Mouse (Mus musculus): ENCODE data around the gene Pde4d.

The Pde4d gene

DNA sequence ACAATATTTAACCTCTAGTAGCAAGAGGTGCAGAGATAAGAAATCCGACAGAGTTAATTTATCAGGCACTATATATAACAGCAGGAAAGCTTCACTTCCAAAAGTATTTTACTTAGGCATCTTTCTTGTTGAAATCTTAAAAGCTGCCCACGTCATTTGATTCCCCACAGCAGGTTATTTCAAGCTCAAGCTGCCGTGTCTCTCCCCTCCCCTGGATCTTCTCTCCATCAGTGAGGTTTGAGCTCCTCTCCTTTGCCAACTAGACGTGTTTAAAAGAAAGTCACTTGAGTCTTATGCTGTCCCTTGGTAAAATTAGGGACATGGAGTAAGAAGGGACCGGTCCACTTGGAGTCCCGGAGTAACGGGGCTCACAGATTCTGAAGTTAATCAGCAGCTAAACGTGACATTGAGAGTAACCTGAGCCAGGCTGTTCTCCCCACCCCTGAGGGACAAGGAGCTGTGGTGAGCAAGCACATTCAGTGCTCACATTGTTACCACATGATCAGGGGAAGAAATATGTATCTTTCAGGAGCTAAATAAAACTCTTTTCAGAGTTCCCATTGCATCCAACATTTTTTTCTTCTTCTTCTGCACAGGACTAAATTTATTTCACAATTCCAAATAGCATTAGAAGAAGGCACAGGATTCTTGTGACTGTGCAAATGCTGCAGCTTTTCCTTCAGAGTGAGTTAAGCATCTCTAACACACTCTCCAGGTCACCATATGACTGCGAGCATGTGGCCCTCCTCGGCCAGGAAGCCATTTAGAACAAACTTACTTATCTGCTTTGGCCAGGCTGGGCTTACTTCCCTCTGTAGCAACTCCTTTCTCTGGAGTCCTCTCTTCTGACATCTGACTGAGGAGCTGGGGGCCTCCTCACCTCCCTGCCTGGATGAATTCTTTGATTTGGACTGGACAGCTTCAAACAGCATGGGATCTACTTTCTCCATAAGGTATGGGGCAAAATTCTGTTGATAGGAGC lies at the start of gene Pde4d:
Gene Pde4d, plus strand, starts transcription at position 833 of the 982 bp plus-strand sequence.
- no peak for DNase-seq

DNA sequence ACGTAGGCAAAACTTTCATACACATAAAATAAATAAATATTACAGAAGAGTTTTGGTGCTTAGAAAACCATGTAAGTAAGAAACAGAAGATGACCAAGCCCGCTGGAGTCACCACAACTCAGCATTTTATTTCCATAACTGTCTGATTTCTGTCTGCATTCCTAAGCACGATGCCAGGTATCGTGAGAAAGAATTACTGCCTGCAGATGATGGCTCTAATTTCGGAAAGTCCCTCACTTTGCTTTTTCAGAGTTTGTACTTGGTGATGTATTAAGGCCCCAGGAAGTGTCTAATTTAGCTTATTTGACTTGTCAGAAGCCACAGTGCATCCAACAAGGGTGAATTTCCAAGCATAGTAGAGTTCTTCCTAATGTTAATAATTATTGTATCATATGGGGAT lies 46.6 kb upstream of the Pde4d start:
- no peak for DNase-seq

DNA sequence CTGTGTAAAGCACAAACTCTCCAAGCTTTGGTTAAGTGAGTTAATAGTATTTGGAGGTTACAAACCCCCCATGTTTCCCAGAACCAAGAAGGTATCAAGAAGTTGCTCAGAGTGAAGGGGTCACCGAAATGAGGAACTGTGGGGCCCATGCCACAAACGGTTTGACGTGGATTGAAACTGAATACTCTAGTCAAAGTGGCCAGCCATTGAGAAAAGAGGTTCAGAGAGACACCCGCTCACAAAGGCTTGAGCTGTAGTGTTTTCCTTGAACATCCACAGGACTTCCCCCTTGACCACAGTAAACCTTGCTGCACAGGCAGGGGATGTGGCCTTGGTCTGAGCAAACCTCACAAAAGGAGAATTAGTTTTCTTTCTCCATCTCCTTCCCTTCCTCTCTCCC lies 45.4 kb upstream of the Pde4d start:
- DNase-seq: no peak

DNA sequence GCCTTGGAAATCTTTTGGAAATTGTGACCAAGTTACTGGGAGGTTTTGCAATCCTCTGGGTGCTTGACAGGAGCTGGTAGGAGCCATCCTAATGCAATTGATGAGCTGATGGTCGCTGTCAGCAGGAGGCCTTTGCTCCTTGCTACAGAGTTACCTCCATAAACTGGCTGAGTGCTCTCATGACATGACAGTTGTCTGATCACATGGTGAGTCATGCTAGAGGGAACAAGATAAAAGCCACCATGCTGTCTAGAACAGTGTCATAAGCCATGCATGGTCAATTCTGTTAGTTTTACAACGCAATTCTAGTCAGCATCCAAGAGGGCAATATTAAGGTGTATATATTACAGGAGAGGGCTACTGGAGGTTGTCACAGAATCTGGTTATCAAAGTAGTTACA lies 34.3 kb upstream of the Pde4d start:
- no peak for DNase-seq

DNA sequence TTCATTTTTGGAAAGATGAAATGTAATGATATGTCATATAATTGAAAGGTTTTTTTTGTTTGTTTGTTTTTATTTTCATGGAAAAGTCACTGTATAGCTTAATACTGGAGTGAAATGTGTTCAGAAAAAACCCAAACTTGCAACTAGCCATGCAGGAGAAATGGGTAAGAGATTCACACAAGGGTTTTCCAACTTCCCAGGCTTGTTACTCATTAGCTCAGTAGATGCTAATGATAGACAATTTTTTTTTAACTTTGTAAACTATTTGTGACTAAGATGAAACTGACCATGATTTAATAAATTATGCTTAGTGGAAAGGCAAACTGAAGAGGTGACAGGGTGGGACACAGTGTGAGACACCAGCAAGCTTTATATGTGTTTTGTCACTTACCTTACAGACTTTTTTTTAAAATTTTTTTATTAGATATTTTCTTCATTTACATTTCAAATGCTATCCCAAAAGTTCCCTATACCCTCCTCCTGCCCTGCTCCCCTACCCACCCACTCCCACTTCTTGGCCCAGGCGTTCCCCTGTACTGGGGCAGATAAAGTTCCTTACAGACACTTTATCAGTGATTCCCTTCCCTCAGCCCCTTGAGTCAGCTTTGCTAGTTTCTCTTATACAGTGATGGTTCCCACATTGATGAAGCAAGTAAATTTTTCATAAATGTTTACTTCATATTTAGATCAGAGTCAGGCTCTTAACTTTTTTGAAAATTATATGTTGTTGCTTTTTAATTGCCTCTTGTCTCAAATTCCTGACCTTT lies 30.8 kb upstream of the Pde4d start:
- DNase-seq: no peak

DNA sequence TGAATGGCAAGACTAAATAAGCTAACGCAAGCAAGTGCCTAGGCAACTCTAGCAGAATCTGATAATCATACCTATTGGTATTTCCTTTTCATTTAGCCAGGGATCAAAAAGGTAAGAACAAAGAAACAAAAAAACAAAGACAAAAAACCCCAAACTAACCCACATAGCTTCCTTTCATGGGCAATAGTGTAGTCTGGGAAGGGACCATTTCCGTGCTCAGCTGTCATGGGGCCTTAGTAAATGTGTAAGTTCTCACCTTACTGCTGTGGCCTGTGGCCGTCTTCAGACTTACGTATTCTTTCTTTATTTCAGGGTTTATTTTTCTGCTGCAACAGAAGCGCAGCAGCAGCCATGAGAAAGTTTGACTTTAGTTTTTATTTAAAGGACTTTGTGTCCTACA lies 23.4 kb upstream of the Pde4d start:
- DNase-seq: no peak

DNA sequence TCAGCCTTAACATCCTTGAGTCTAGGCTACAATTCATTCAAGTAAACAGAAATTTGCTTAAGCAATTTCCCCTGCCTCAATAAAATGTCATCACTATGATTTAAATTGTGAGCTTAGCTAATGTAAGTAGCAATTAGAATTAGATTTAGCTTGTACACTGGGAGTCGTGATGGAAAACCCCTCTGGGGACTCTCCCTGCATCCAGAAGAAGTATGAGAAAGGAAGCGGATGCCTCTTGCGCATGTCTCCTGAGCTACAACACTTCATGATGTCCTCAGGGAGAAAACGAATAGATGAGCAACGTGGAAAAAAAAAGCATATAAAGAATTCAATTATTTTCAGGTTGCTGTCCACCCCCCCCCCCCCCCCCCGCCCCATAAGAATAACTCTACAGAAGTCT lies 20.9 kb upstream of the Pde4d start:
- DNase-seq: no peak

DNA sequence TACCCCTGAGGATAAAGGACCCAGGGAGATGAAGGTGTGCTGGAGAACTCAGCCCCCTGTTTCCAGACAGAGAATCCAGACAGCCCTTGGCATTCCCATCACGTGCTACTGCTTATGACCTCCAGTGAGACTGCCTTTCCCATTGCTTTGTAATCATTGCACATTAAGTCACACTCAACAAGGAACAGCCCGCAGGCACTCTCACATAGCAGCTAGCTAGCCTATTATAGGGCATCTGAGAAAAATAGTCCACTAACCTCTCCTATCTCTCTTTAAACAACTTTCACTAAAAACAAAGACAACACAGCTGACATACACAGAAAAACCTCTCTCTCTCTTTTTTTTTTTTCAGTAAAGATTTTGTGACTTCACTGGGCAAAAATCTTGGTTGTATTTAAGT lies 20.1 kb upstream of the Pde4d start:
- DNase-seq: no peak

DNA sequence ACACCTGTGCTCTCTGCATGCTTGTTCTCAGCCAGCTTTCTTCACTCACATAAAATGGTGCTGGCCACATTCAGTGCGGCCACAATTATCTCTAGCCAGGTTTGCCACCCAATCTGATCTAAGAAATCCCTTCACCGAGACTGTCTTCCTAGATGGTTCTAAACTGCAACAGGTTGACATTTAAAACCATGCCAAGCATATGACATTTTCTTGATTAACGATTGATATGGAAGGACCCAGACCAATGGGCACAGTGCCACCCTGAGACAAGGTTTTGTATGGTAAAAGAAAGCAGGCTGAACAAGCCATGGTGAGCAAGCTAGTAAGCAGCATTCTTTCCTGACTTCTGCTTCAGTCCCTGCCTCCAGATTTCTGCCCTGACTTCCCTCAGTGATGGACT lies 18.0 kb upstream of the Pde4d start:
- DNase-seq: no peak

DNA sequence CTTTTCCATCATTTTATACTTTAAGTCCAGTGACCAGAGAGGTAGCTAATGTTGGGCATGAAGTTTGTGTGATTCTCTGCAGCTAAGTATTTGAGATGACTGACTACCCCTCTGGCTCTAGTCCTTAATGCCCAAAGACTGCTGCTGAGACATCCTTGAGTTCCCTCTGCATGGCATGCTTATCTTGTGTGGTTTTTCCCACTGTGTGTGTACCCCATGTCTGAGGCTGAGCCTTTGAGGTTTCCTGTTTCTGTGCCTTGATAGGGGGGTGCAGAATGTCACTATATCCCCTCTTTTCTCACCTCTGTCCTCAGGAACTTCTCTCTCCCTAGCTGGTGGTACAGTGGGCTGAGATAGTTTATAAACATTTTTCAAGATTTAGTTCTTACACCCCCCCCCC lies 14.1 kb upstream of the Pde4d start:
- no peak for DNase-seq

DNA sequence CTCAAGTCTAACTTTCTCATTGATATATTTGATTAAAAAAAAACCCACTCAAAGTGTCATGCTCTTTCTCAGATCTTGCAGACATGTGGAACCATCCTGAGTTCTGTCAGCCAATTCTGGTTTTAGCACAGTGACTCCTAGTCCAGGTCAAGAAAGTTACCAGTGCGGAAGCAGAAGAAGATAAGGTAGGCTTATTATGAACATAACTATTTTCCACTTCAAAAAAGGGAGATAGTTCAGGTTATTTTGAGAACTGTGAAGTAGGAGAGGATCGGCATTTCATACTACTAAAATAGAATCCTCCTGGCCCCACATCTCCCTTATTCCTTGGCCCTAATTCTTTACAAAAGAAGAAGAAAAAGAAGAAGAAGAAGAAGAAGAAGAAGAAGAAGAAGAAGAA lies 12.3 kb upstream of the Pde4d start:
- no peak for DNase-seq

DNA sequence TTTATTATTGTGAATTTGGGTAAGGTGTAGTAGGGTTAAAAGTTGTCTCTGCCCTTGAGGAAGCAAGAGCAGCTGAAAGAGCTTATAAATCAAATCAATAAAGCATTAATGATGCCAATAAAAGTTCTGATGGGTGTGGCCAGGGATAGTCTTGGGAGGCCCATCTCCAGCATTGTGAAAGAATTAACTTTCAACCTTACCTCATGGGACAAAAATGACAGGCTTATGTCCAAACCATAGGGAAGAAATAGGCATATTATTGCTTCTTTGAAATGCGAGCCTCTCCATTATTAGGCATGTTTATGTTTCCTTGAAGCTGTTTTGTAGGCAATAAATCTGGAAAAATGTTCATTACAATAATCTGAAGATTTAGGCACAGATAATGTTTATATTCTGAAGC lies 10.7 kb upstream of the Pde4d start:
- DNase-seq: no peak

DNA sequence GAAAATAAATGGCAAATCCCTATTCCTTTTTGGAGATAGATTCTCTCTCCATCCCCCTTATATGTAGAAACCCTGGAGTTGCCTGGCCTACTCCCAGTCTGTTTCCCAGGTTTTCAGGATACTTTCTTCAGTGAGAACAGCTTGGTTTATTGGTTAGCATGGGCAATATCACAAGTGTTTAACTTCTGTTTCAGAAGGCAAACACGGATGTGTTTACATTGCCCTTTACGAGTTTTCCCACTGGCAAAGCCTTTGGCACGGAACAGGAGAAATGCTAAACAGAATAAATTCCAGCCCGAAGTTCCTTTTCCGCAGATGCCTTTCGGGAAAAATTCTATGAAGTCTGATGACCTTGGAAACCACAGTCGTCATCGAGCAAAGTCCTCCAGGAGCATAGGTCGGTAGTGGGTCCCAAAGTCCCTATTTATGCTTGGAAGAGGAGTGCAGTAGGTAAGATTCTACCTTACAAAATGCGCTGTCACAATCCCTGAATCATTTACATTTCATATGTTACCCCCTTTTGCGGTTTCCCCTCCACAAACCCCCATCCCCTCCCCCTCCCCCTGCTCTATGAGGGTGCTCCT lies 1.3 kb upstream of the Pde4d start:
- DNase-seq: no peak

DNA sequence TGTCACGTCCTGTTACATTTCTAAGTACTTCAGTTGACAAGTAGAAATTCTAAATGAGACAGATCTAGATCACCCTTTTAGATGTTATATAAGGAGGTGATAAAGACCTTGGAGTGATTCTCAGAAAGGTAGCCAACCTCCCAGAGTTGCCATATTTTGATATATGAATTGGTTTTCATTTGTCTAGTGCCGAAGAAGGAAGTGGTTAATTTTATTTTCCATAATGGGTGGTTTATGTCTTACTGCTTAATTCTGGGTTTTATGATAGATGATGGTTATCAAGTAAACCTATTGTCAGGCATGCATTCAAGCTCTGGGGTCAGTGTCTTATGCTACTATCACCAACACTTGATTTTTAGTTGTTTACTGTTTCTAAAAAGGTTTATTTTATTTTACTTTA lies 1.4 kb downstream of the Pde4d start:
- DNase-seq: no peak

DNA sequence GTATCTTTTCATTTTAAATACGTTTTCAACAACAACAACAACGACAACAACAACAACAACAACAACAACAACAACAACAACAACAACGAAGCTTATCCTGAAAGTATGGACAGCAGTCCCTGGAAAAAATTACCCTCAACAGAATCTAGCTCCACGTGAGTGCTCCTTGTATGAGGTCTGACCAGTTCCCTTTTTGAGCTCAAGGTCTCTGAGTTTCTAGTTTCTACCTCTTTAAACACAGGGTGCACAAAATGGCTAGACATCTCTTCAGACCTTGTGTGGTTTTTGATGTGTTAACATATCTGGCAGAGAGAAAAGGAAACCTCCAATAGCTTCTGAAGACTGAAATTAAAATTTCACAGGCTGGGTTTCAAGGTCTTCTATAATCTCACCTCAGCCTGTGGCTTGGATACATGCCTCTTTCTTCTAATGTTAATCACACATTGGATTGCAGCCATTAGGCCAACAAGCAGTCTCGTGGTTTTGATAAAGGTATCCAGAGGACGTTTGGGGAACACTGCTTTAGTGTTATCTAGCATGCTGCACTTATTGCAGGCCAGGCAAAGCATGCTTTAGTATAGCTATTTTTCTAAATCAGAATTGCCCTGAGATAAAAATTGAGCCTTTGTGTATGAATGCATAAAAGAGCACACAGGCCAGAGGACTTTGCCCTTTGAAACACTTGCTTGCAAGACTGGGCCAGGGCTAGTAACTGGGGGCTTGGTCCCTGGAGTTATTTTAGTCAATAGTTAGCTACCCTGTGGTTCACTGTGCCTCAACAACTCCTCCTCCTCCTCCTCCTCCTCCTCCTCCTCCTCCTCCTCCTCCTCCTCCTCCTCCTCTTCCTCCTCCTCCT lies 3.5 kb downstream of the Pde4d start:
- no peak for DNase-seq

DNA sequence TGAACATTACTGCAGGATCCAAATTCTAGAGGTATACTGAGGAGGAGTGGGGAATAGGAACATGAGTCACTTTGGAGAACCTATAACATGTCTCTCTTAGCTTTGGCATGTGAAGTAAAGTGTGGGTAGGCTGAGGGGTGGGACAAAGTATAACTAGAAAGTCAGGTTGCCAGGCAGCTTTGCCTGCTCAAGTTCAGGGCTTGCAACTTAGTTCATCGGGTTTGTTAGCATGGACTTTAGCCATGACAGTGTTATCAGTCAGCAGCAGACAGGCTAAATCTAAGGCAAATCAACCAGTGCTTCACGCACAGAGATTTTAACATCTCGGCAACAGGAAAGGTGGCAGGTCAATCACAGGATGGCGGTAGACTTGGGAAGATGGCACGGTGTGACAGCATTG lies 12.8 kb downstream of the Pde4d start:
- DNase-seq: no peak

DNA sequence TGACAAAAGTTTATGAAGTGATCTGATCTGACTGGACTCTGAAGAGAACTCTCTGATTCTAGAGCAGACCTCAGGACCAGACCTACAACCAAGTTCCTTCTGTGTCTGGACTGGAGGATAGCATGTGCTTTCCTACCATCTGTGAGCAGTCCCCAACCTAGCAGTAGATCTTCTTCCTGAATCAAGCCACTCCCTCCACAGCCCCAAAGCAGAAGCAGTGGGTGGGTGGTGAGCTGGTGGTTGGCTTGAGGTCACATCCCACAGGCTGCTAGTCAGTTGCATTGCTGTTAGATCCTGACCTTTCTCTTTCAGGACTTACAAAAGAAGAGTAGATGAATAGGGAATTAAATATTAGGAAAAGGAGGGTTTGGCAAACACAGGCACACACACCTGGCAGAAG lies 16.0 kb downstream of the Pde4d start:
- DNase-seq: no peak

DNA sequence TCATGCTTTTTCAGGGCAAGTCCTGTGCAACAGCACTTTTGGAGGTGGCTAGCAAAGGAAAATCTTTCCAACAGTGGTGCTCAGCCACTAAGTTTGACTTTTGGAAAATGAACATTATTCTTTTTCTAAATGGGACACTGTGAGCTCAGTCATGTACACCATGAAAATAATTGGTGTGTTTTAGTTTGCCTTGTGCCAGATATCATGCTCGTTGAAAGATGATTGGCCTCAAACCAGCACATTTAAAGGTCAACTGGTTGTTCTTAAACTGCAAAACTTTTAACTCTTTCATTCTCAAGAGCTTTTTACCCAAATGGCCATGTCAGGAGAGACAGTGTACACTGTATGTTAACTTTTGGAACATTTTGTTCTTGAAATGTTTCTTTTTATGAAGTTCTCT lies 17.3 kb downstream of the Pde4d start:
- no peak for DNase-seq

DNA sequence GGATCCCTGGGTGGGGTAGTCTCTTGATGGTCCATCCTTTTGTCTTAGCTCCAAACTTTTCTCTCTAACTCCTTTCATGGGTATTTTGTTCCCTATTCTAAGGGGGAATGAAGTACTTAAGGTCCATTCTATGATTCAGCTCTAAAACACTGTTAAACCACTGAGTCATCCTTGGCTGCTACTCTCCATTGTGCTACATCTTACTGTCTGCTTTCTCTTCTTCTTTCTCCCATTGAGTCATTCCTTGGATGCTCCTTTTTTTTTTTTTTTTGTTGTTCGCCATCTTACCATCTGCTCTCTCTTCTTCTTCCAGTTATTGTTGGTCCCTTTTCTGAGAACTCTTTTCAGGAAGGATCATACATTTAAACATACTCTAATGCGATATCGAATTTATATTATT lies 30.7 kb downstream of the Pde4d start:
- no peak for DNase-seq

DNA sequence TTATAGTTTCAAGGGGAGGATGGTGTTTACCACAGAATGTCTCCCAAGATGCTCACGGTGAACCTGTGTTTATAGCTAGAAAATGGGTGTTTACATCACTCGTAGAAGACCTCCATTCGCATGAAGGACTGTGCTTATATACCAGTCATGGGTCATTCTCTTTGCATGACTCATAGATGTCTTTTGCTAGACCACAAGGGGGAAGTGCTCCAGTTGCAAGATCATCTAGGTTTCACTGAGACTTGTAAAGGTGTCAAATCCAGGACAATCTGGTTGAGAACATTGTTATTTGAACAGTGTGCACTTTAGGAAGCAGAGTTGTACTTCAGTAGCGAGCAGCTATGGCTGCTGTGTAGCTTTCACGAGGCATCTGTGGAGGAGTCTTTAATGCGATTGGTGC lies 35.3 kb downstream of the Pde4d start:
- no peak for DNase-seq

DNA sequence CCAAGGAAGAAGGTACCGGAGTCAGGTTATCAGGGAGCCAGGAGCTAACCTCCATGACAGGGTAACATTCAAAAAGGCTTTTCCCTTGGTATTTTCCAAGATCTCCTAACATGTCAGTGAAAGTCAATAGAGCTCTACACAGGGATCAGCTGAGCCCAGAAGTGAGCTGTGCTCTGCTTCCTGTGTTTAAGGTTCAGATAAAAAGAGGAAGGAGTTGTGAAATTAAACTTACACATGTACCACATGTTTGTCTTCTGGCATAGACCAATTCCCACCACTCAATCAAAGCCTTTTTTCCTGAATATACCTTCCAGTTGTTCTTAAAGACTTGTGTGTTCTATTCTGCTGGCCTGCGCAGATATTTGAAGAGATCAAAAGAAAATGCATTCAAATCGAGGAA lies 37.3 kb downstream of the Pde4d start:
- no peak for DNase-seq

DNA sequence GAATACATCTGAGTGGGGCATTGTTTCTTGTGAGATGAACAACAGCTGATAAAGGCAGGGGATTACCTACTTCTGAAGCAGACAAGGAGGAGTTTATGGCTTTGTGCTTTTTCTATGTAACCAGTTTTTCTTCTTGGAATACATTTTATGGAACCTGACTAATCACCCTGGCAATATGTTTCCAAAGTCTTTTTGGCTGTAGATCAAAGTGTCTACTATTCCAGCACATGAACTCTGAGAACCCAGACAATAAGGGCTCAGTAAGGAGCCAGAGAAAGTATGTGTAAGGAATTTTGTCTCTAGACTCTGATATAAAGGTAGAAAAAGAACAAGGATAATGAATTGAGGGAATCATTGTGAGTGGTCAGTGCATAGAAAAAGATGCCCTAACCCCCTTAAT lies 40.1 kb downstream of the Pde4d start:
- DNase-seq: no peak

DNA sequence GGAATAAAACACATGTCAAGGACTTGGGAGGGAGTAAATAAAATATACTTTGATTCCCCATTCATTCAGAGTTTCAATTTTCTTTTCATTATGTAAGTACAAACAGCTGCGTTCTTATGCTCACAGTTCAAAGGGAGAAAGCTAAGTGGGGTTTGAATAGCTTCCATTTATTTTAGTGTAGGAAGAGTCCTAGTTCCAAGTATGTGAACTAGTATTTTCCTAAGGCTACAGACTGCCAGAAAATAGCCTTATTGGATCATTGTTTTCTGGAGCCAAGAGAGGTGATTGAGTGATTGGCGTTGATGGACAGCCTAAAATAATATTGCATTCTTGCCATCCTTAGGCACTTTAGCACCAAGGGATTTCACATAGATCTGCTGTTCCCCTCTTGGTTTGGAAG lies 41.1 kb downstream of the Pde4d start:
- no peak for DNase-seq
